Mouse (Mus musculus) lung, postnatal 0 days (tissue): Measurements from ENCODE around the gene Gm17349. TPM values are rescaled to one million over a fixed set of nuclear protein-coding genes. Genes with fewer than 3 reads are reported as not detected.
"Not testable (repeated sequence)": the region's sequence is repeated elsewhere in the genome, so short reads cannot be mapped to it uniquely, and the experiment has no call there.

ENCODE experiments used
- ATAC-seq: fragments of 200-750 bp; cut with Nextera tagmentation; 2 replicates; pipeline ENCODE4 v1.8.0; 2017; ENCODE audit warnings: moderate library complexity
- DNase-seq: peaks from one replicate; pipeline ENCODE4 v3.0.0-alpha.2; 2016; ENCODE audit warnings: low spot score
- H3K27ac ChIP-seq: fragments of 300-500 bp; sonication (generic); 2 replicates; pipeline ENCODE4 v1.5.1; 2014; ENCODE audit warnings: antibody characterized with exemption, mild to moderate bottlenecking, low read length, mixed read lengths
- H3K27me3 ChIP-seq: fragments of 300-500 bp; sonication (generic); replicated peaks from 2 replicates; pipeline ENCODE4 v1.6.1; 2014; ENCODE audit warnings: low read length, mixed read lengths; ENCODE audit not compliant: insufficient read depth
- H3K36me3 ChIP-seq: fragments of 300-500 bp; sonication (generic); 2 replicates; pipeline ENCODE4 v1.6.1; 2014; ENCODE audit warnings: low read length, mixed read lengths; ENCODE audit not compliant: insufficient read depth
- H3K4me1 ChIP-seq: fragments of 300-500 bp; sonication (generic); 2 replicates; pipeline ENCODE4 v1.6.1; 2014; ENCODE audit warnings: antibody characterized with exemption, low read depth, low read length, mixed read lengths; ENCODE audit not compliant: insufficient read depth
- H3K4me2 ChIP-seq: fragments of 300-500 bp; sonication (generic); replicated peaks from 2 replicates; pipeline ENCODE4 v1.6.1; 2014; ENCODE audit warnings: low read depth, mild to moderate bottlenecking, low read length, moderate library complexity, mixed read lengths
- H3K4me3 ChIP-seq: fragments of 300-500 bp; sonication (generic); 2 replicates; pipeline ENCODE4 v1.5.1; 2014; ENCODE audit warnings: low read depth, low read length
- H3K9ac ChIP-seq: fragments of 300-500 bp; sonication (generic); replicated peaks from 2 replicates; pipeline ENCODE4 v1.6.1; 2014; ENCODE audit warnings: low read depth, mild to moderate bottlenecking
- H3K9me3 ChIP-seq: fragments of 300-500 bp; sonication (generic); 2 replicates; pipeline ENCODE4 v1.6.1; 2016; ENCODE audit warnings: low read length, mixed read lengths
- CTCF ChIP-seq: IDR thresholded peaks from 2 replicates; pipeline ENCODE4 v1.5.1; 2016; ENCODE audit warnings: antibody characterized with exemption, mild to moderate bottlenecking
- EP300 ChIP-seq: IDR thresholded peaks from 2 replicates; pipeline ENCODE4 v1.6.1; 2016; ENCODE audit warnings: antibody characterized with exemption, mild to moderate bottlenecking, control low read depth
- WGBS: fragments of 180-500 bp; shearing (Covaris S2); extraction: QIAGEN DNeasy Blood & Tissue Kit; methylation state at CpG from one replicate; pipeline ENCODE4 v1.1.7; 2014; 5-methylcytosine and 5-hydroxymethylcytosine counted together
- polyA plus RNA-seq: library from polyadenylated mRNA; unstranded; fragments of >200 nt; fragmentation: Nextera tagmentation; extraction: Ambion mirVana; gene quantifications from 2 replicates; pipeline ENCODE4 v1.2.1, GENCODE M21; 2015

Gene Gm17349
- polyA plus RNA-seq, 1 experiment from 2014 or later = 3.2 TPM

- Histone ChIP-seq H3K27ac (no peak overlapping the region), H3K9ac (no peak overlapping the region), H3K9me3 (no peaks in the 10 kb centered on the region), H3K36me3 (peaks cover 9% of the 10 kb centered on the region; the same call in 1 of the 2 replicates), H3K27me3 (no peaks in the 10 kb centered on the region), H3K4me3 (no peak overlapping the region), H3K4me2 (no peak overlapping the region), H3K4me1 (no peaks in the 10 kb centered on the region)
- 92% methylated on average over 3 of the region's 3 CpGs for WGBS
- no peak for ATAC-seq
- DNase-seq = no peak
- no peak for TF ChIP-seq EP300
- no peak for TF ChIP-seq CTCF
Measured at GRCm38 (mm10) chr15:99731678-99732077, 26.4 kb upstream of the Gm17349 start.

GRCm38 (mm10) chr15:99731167-99731566 is 25.9 kb upstream of the Gm17349 start:
- H3K4me1 ChIP-seq = no peaks in the 10 kb centered on the region

GRCm38 (mm10) chr15:99729056-99729783 is 23.9 kb upstream of the Gm17349 start:
- DNase-seq (no peak), ATAC-seq (no peak)
- Histone ChIP-seq H3K9me3 (no peaks in the 10 kb centered on the region), H3K9ac (no peak overlapping the region), H3K4me3 (no peak overlapping the region), H3K27me3 (no peaks in the 10 kb centered on the region), H3K36me3 (no peaks in the 10 kb centered on the region), H3K27ac (no peak overlapping the region), H3K4me2 (no peak overlapping the region), H3K4me1 (0 out of 2 replicates have a peak, but pooled peaks cover 3% of the 10 kb centered on the region)
- WGBS = 96% methylated on average over 3 of the region's 4 CpGs
- no peak for TF ChIP-seq EP300
- TF ChIP-seq CTCF = peak; percentile 45

More at GRCm38 (mm10) chr15:99731167-99731566, 25.9 kb upstream of the Gm17349 start:
- TF ChIP-seq CTCF (no peak), EP300 (no peak)
- Histone ChIP-seq H3K4me2 (no peak overlapping the region), H3K4me3 (no peak overlapping the region), H3K27ac (no peak overlapping the region), H3K27me3 (no peaks in the 10 kb centered on the region), H3K9ac (no peak overlapping the region), H3K36me3 (peaks cover 9% of the 10 kb centered on the region; the same call in 1 of the 2 replicates), H3K9me3 (no peaks in the 10 kb centered on the region)
- WGBS = 97% methylated on average over 2 of the region's 2 CpGs
- no peak for ATAC-seq
- no peak for DNase-seq

GRCm38 (mm10) chr15:99728211-99728610 is 22.9 kb upstream of the Gm17349 start:
- ATAC-seq (no peak), DNase-seq (no peak)
- 92% methylated on average over 5 of the region's 5 CpGs for WGBS
- no peak overlapping the region for H3K9ac ChIP-seq
- H3K4me3 ChIP-seq = no peak overlapping the region
- 0 out of 2 replicates have a peak, but pooled peaks cover 8% of the 10 kb centered on the region for H3K4me1 ChIP-seq
- H3K27ac ChIP-seq = no peak overlapping the region
- no peak overlapping the region for H3K4me2 ChIP-seq
- TF ChIP-seq CTCF = no peak
- no peak for TF ChIP-seq EP300
- H3K27me3 ChIP-seq = no peaks in the 10 kb centered on the region
- H3K36me3 ChIP-seq = no peaks in the 10 kb centered on the region
- H3K9me3 ChIP-seq = no peaks in the 10 kb centered on the region

GRCm38 (mm10) chr15:99727525-99727924 is 22.2 kb upstream of the Gm17349 start:
- no peak for ATAC-seq
- 94% methylated on average over 12 of the region's 12 CpGs for WGBS

GRCm38 (mm10) chr15:99727039-99727438 is 21.7 kb upstream of the Gm17349 start:
- not testable (repeated sequence) for H3K4me3 ChIP-seq, H3K36me3 ChIP-seq, DNase-seq, H3K27me3 ChIP-seq, ATAC-seq, H3K4me1 ChIP-seq, H3K27ac ChIP-seq, H3K4me2 ChIP-seq, H3K9me3 ChIP-seq, H3K9ac ChIP-seq
- 92% methylated on average over 4 of the region's 5 CpGs for WGBS

More at GRCm38 (mm10) chr15:99727525-99727924, 22.2 kb upstream of the Gm17349 start:
- H3K4me2 ChIP-seq = no peak overlapping the region
- no peak overlapping the region for H3K4me3 ChIP-seq
- H3K27ac ChIP-seq = no peak overlapping the region
- TF ChIP-seq EP300 (no peak), CTCF (no peak)
- no peaks in the 10 kb centered on the region for H3K9me3 ChIP-seq
- H3K9ac ChIP-seq = no peak overlapping the region
- DNase-seq = no peak
- H3K4me1 ChIP-seq = 0 out of 2 replicates have a peak, but pooled peaks cover 8% of the 10 kb centered on the region
- no peaks in the 10 kb centered on the region for H3K36me3 ChIP-seq
- H3K27me3 ChIP-seq = no peaks in the 10 kb centered on the region
